Mouse (Mus musculus): ENCODE results near the gene Srsf5. TPM values are rescaled to one million over a fixed set of nuclear protein-coding genes. Genes with fewer than 3 reads are reported as not detected.

Srsf5 gene
- total RNA-seq, 2 experiments from 2014 or later, result 314 to 326 TPM

DNA sequence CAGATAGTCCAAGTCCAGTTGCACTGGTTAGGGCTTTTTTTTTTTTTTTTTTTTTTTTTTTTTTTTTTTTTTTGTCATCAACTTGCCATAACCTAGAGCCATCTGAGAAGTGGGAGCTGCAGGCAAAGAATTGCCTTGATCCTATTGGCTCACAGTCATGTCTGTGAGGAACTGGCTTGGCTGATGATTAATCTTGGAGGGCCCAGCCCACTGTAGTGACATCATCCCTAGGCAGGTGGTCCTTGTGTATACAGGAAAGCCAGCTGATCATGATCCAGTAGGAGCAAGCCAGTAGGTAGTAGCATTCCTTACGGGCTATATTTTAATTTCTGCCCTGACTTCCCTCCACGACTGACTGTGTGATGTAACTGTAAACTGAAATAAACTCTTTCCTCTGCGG lies 43.0 kb downstream of the Srsf5 start:
- DNase-seq (ENCODE audit: low spot score in 2 of 2), result no peak
- intact Hi-C loops (cut with DNase I), result loop anchor here (10.0 kb wide), 1 partner anchor 707 kb away; no protein-coding TSS in a partner anchor

DNA sequence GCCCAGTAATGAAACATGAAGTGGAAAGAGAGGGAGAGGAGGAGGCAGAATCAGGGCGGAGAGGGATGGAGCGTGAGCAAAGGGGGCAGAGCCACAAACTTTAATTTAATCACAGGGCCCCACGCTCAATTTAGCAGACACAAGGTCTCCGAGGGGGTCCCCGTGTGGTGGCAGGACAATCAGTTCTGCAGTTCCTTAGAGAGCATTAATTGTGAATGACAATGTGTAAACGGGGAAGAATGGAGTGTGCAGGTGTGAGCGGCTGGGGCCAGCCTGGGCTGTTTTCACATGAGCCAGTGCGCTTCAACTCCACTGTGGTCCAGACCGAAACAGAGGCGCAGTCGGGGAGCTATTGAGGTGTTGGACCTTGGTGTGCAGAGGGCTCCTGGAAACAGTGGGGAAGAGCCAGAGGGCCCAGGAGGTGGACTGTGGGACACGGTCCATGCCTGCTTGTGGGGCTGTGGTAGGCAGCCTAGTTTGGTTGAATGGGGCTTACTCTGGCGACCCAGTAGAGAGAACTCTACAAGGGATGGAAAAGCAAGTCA lies 45.7 kb downstream of the Srsf5 start:
- DNase-seq (ENCODE audit: low spot score in 2 of 2), result no peak
- intact Hi-C loops (cut with DNase I), result no loop called here

- intact Hi-C loops (cut with DNase I), result no loop called here
These were observed 46.5 kb downstream of the Srsf5 start for GRCm38 (mm10) chr12:80991806-80992205.

GRCm38 (mm10) chr12:80992540-80993122 lies 47.3 kb downstream of the Srsf5 start:
- no peak for DNase-seq (ENCODE audit: low spot score in 2 of 2)
- intact Hi-C loops (cut with DNase I), result no loop called here

More at GRCm38 (mm10) chr12:80991806-80992205, 46.5 kb downstream of the Srsf5 start:
- DNase-seq (ENCODE audit: low spot score in 2 of 2), result no peak

GRCm38 (mm10) chr12:80993773-80994172 lies 48.5 kb downstream of the Srsf5 start:
- intact Hi-C loops (cut with DNase I), result no loop called here
- DNase-seq (ENCODE audit: low spot score in 2 of 2), result no peak

- intact Hi-C loops (cut with DNase I), result no loop called here
- DNase-seq (ENCODE audit: low spot score in 2 of 2), result no peak
These were observed 50.0 kb downstream of the Srsf5 start for GRCm38 (mm10) chr12:80995326-80995725.

- intact Hi-C loops (cut with DNase I), result no loop called here
- no peak for DNase-seq (ENCODE audit: low spot score in 2 of 2)
These were observed 52.3 kb downstream of the Srsf5 start for GRCm38 (mm10) chr12:80997652-80998051.

GRCm38 (mm10) chr12:80998528-80999221 lies 53.4 kb downstream of the Srsf5 start:
- no peak for DNase-seq (ENCODE audit: low spot score in 2 of 2)
- intact Hi-C loops (cut with DNase I), result no loop called here

Other genes with a start within 250 kb of the Srsf5 start
- gene Ccdc177, start 184.8 kb upstream of the Srsf5 start, total RNA-seq (2021), result 10 to 100 TPM; 17.0 to 18.1 TPM
- 10 to 100 TPM; 27.0 to 29.5 TPM for gene Susd6, start 155.0 kb upstream of the Srsf5 start, total RNA-seq (2021)
- gene Slc10a1, start 23.2 kb downstream of the Srsf5 start, total RNA-seq (2021), result not detected
- 1 to 10 TPM; 6.3 to 9.0 TPM for gene Smoc1, start 81.3 kb downstream of the Srsf5 start, total RNA-seq (2021)